Mouse (Mus musculus) CD8-positive naive resting alpha-beta T cell, adult 2 months (primary cell): ENCODE measurements around the gene Adam17.

Experiments
- DNase-seq, 2 experiments: peaks; one replicate each; pipeline ENCODE4 v3.0.0; 2022; ENCODE audit warnings: low read depth in 2 of 2, low spot score in 2 of 2

Adam17 gene

DNA sequence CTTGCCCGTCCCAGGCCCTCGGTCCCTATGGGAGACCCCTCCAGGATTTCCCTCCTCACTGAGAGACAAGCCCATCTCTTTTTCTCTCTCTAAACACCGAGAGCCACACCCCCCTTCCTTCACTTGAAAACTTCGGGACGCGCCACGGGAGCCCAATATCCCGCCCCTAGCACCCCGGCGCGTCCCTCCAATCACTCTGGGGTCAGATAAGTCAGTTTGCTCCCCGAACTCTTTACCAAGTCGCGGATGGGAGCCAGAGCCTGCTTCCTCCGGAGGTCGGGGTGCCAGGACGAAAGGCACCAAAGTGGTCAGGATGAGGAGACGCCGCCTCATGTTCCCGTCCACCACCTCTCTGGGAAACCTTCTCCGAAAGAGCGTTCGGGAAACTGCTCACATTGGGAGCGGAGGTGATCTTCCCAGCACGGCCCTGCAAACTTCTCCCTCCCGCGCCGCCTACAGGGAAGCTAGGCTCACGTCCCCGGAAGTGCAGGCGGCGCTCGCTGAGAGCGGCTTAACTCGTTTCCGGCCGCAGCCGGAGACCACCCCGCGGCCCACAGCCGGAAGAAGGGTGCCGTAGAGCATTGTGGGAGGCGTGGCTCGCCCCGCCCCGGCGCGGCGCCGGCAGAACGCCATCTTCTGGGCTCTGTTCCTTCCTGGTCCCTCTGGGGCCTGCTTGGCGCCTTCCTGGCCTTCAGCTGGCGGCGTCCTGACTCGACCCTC lies at the start of gene Adam17:
TSS of gene Adam17 (minus strand) at position 533 of the 720 bp plus-strand sequence.
- peak; percentile 92 to 93 for DNase-seq

DNA sequence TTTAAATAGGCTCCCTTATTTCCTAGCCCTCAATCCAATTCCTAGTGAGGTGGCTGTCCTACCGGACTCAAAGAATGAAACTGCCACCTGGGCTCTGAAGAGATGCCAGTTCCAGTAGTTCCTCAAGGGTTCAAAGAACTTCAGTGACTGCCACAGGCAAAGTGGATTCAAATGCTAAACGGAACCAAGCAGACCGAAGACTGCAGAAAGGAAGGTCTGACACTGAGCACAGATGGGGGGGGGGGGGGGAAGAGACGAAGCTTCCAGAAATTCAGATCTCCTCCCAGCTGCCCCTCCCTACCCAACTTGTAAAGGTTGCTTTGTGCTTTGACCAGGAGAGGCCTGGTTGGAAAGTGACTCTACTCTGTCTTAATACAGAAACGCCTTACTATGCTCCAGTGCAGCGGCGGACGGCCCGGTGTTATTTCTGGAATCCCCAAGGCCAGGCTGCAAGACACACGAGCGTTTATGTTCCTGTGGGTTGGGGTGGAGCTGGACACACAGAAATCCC lies 45.2 kb upstream of the Adam17 start:
- no peak for DNase-seq

DNA sequence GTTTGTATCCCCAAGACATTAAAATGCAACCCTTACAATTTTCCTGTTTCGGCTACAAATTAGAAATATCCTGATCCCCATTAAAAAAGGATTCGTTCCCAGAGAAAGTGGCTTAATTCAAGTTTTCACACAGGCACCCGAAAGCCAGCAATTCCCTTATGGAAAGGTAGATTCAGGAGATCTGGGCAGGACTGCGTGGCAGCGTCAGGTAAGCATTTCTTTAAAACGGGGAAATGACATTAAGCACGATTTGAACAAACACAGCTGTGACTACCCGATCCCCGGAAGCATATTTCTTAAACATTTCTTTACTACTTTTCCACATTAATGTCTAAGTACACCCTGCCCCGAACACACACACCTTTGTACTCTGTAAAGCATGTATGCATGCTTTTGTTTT lies 44.7 kb upstream of the Adam17 start:
- DNase-seq: no peak

GRCm38 (mm10) chr12:21417100-21418070 lies 44.0 kb upstream of the Adam17 start, which contains the start of gene Ywhaq:
Ywhaq (minus strand) TSS chr12:21417637.
- peak; percentile 84 to 89 for DNase-seq

- no peak for DNase-seq
Measured at GRCm38 (mm10) chr12:21416506-21416905, 43.1 kb upstream of the Adam17 start.

DNA sequence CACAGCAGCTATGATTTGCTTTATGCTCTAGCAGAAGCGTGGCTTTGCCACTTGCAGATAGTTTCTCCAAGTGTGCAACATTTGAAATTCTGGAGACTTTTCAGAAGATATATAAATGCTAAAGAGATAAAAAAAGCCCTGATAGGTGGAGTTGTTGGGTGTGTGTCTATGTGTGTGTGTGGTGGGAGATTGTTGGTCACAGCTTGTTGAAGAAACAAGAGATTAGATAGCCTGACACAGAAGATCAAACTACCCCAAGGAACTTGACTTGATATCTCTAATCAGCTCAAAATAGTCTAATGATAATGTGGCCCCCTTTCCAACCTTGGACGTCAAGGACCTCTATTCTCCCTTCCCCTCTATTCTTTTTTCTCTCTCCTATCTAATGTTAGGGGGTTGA lies 37.2 kb upstream of the Adam17 start:
- DNase-seq: no peak

DNA sequence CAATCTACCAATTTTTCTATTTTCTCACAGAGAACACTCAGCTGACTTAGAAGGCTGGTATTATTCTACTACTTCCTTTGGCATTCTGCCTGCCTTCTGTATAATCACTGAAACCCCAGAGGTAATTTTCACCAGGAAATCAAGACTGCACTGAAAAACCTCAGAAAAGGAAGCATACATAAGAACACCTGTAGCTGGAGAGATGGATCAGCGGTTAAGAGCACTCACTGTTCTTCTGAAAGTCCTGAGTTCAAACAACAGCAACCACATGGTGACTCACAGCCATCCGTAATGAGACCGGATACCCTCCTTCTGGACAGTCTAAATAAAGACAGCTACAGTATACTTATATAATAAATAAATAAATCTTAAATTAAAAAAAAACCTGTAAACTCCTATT lies 36.2 kb upstream of the Adam17 start:
- DNase-seq: peak in 1 of 2 experiments; percentile 23

GRCm38 (mm10) chr12:21408789-21409367 lies 35.4 kb upstream of the Adam17 start:
- DNase-seq: no peak

- no peak for DNase-seq
Measured at GRCm38 (mm10) chr12:21402771-21403170, 29.3 kb upstream of the Adam17 start.

DNA sequence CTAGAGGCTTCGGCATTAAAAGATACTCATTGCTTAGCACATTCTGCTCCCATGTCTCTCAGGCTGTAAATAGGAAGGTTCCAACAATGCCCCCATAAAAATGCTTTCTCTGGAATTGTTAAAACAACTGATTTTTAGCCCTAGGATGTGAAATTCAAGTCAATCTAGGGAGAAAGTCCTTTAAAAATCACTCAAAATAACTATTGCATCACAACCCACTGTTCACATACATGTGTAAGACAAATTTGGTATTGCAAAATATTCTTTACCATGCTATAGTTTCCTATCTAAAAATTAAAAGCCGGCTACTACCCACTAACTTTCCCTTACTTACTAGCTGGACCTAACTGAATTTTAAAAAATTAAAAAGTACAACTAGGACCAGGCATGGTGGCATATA lies 12.8 kb upstream of the Adam17 start:
- no peak for DNase-seq

- peak; percentile 5 to 18 for DNase-seq
Measured at GRCm38 (mm10) chr12:21378765-21379346, 5.4 kb upstream of the Adam17 start.

DNA sequence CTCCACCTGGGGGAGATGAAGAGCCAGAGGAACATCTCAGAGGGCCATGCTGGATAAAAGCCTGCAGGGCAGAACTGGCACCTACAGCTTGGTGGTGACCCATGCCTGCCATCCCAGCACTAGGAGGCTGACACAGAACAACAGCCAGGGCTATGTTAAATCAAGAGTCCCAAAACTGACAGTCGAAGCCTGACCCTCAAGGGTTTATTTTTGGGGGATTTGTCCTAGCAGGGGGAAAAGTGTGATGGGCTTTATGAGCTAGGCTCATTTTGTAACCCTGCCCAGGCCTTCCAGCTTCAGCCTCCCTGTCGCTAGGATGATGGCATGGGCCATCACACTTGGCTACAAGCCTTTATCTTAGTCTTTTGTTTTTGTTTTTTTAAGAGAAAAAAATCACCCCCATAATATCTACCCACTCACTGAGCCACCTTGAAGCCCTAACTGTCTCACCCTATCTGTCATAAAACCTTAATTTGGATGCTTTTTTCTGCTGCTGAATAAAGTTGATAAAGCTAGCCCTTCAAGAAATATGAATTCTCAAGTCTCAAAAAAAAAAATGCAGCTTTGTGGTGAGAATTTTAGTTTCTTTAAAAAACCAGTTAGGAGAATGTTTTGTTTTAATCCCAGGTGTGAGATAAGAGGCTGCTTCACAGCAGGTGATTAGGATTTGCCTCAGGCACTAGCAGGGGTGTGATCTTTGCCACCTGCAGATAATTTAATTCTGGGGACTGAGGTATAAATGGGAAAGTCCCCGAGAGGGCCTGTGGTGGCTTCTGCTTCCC lies 2.1 kb upstream of the Adam17 start:
- DNase-seq: no peak

DNA sequence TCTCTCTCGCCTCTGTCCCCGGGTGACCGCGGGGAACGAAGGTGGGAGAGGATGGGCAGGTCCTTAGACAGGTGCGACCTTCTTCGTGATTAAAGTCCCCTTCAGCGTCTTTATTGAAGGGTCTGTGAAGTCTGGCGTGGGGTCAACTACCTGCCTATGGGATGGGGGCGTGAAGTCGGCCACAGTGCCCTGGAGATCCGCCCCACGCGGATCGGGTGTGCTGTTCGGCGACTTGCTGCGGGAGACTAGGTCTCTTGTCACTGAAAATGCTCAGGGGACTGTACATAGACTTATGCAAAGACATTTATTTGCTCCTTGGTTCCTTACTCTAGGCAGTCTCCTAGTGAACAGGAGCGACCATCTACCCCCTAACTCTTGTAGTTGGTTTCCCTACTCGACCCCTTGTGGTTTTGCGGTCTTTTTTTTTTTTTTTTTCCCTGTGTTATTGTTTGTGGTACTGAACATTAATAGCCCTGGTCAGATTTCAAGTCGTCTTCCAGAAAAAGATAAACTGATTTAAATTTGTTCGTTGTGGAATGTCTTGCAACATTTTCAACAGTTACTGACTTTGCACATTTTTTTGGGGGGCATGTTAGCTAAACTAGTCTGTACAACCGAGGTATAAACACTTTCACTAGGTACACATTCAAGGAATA lies 516 bp upstream of the Adam17 start:
- DNase-seq: no peak

DNA sequence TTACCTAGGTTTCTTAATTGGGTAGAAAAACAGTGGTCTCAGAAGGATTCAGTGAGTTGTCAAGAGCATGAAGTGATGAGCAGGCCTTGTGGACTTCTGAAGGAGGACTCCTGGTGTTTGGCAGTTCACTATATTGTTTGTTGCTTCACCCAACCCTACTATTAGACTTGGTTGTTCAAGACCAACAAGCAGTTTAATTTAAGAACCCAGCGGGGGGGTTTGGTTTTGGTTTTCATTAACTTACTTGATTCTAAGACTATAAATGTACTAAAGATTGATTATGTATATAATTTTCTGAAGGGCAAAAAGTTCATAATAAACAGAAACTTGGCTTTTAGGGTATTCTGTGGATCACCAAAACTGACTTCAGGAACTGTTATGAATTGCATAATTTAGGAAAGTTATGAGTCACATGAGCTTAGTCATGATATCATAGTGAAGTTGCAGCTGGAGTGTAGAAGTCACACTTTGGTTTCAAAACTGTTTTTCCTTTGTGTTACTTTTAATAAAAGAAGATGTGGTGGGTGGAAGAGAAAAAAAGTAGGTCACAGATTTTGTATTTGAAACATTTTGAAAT lies 3.3 kb downstream of the Adam17 start:
- DNase-seq: no peak

DNA sequence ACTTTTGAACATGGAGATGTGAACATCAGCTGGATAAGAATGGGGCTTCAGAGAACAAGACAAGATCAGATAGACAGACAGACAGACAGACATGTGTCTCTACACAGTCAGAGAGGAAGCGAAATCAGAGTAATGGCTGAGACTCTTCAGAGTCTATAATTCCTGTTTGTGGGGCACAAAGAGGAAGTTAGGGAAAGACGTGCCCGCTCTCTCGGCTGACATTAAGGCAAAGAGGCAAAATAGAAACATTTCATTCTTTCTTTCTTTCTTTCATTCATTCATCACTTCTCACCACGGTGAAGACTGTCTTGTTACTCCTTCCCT lies 4.4 kb downstream of the Adam17 start:
- no peak for DNase-seq

DNA sequence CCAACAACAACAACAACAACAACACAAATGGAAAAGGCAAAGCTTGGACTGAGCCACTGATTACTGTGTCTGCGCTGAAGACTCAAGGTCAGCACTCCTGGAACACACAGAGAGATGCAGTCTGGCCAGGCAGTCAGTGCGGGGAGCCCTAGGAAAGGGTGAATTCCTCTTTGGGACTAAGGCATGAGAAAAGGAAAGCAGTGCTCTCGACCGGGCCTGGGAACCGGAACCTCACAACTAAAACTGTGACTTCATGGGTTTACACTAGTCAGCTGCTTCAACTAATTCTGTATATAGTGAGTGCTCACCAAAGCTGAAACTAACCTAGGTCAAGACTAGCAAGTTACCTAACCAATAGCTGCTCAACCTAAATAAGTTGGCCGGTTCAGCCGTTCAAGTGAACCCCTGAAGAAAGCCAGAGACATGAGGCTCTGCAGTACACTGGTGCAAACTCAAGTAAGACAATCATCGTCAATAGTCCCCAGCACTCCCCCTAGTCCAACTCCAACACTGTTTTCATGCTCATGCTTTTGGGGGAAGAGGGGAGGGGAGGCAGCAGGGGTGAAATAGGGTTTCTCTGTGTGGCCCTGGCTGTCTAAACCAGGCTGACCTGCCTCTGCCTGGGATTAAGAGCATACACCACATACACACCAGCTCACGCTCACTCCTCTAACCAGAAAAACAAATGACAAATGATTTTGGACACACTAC lies 4.9 kb downstream of the Adam17 start:
- DNase-seq: no peak

GRCm38 (mm10) chr12:21364624-21365435 lies 8.6 kb downstream of the Adam17 start:
- DNase-seq: no peak

GRCm38 (mm10) chr12:21363195-21363594 lies 10.2 kb downstream of the Adam17 start:
- no peak for DNase-seq
